Mouse (Mus musculus): ENCODE results near the gene Filip1l. TPM values are rescaled to one million over a fixed set of nuclear protein-coding genes. Genes with fewer than 3 reads are reported as not detected.

The Filip1l gene
- total RNA-seq, 2 experiments from 2014 or later, result 36.3 to 64.5 TPM

DNA sequence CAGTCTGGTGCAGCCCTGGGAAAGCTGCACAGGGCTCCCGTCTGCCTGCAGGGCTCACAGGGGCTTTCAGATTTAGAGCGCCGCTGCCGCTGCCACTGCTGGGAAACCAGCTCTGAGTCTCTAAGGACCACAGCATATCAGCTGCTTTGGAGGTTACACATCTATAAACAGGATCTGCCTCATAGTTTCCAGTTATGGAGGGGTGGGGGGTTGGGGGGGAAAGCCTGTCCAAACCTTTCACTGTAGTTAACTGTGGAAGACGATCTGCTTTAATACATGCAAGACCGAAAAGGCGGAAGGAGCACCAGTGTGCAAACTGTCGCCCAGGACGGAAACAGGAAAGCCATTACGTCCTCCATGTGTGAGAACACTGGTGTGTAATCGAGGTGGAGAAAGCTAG lies 40.3 kb downstream of the Filip1l start:
- no peak for ATAC-seq (ENCODE audit: poor library complexity, severe bottlenecking)

- ATAC-seq (ENCODE audit: poor library complexity, severe bottlenecking), result peak; percentile 69
Measured at GRCm38 (mm10) chr16:57396249-57396648, 43.4 kb downstream of the Filip1l start.

DNA sequence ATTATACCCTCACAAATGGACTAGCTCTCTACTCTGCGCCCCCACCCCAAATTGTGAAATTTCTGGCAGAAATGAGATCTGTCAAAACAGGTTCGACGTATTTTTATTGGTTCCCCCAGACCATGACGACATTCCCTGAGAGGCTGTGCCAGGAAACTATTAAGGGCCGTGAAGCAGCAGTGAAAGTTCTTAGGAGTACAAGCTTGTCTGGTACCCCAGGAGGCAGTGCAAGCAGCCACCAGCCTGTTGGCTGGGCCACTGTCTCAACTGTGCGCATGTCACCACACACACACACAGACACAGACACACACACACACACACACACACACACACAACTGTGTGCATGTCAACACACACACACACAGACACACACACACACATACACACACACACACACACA lies 45.0 kb downstream of the Filip1l start:
- no peak for ATAC-seq (ENCODE audit: poor library complexity, severe bottlenecking)

GRCm38 (mm10) chr16:57398387-57399214 lies 45.7 kb downstream of the Filip1l start:
- peak; percentile 68 for ATAC-seq (ENCODE audit: poor library complexity, severe bottlenecking)

- ATAC-seq (ENCODE audit: poor library complexity, severe bottlenecking), result no peak
Measured at GRCm38 (mm10) chr16:57399566-57399965, 46.7 kb downstream of the Filip1l start.

DNA sequence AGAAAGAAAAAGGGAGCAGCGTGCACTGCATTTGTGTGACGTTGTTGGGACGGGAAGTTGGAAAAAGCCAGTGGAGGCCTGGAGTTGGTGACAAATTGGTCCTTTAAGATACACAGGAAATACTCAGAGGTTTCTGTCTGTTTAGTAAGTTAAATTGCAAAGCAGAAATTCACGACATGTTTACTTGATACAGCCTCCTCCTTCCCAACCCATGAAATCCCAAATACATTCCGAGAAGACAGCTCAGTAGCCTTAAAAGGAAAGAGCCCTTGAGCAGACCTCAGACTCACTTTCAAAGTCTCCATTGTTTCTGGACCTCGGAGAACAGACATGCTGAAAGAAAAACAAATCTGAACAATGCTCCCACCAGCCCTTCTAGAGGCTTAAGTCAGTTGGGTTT lies 48.8 kb downstream of the Filip1l start:
- no peak for ATAC-seq (ENCODE audit: poor library complexity, severe bottlenecking)

DNA sequence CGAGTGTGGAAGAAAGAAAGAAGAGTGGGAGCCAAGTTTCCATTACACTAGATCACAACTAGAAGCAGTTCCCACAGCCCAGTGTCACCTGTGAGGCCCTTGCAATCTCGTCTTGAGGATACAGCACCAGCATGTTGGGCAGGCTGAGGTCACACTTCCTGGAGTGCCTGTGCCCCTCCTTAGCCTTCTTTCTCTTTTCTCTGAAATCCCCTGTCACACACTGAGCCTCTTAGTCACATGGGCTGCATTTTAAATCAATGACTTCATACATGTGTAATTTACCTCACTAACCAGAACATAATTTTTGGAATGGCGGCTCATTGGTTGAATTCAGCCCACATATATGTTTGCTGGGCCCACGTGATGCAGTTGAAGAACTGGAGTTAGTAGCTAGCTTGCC lies 50.0 kb downstream of the Filip1l start:
- ATAC-seq (ENCODE audit: poor library complexity, severe bottlenecking), result peak; percentile 31

GRCm38 (mm10) chr16:57403825-57404224 lies 50.9 kb downstream of the Filip1l start:
- no peak for ATAC-seq (ENCODE audit: poor library complexity, severe bottlenecking)

- ATAC-seq (ENCODE audit: poor library complexity, severe bottlenecking), result no peak
Measured at GRCm38 (mm10) chr16:57412766-57413165, 59.9 kb downstream of the Filip1l start.

DNA sequence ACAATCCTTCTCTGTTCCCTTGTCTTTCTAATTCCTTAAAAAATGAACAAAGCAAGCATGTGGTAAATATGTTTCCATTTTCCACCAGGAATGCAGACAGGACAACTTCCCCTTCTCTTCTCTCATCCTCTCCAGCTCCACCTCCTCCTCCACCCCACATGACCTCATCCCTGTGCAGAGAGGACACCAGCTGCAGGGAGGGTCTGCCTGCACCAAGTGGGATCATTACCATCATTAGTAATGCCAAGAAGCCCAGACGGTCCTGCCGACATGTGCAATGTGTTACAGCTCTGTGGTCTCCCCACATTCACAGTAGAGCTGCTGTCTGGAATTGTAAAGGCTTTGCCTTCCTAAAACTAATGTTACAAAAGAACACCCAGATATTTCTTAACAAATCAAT lies 63.2 kb downstream of the Filip1l start:
- ATAC-seq (ENCODE audit: poor library complexity, severe bottlenecking), result no peak

DNA sequence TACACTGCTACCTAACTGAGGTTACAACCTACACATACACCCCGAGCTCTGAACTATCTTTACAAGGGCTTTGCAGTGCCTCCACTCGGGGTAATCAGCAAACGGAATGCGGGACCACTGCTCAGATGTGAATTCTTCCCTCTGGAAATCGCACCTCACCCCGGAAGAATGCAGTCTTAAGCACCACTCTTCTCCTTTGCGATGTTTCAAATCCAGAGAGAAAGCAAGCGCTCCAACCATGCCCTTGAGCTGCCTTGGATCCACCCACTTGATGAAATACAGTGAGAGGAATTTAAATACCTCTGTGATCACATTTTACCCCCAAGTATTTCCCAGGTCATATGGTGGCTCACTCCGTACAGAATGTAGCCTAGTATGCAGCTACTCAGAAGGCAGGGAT lies 64.1 kb downstream of the Filip1l start:
- ATAC-seq (ENCODE audit: poor library complexity, severe bottlenecking), result no peak

DNA sequence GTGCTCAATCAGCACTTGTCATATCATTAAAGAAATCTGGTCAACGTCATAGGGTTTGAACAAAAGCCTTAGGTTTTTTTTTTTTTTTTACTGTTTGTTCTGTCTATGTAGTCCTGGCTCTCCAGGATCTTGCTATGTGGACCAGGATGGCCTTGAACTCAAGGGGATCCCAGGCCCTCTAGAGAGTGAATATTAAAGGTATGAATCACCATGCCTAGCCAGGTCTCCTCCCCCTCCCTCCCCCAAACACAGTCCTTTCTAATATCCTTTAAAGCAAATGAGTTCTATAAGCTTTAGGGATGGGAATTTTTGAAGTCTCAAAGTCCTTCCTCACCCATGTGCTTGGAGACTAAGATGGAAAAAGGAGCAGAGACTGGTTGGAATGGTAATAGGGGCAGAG lies 65.1 kb downstream of the Filip1l start:
- no peak for ATAC-seq (ENCODE audit: poor library complexity, severe bottlenecking)

- ATAC-seq (ENCODE audit: poor library complexity, severe bottlenecking), result no peak
Measured at GRCm38 (mm10) chr16:57419332-57419731, 66.4 kb downstream of the Filip1l start.

GRCm38 (mm10) chr16:57419881-57420280 lies 67.0 kb downstream of the Filip1l start:
- no peak for ATAC-seq (ENCODE audit: poor library complexity, severe bottlenecking)

GRCm38 (mm10) chr16:57420773-57421556 lies 68.1 kb downstream of the Filip1l start:
- ATAC-seq (ENCODE audit: poor library complexity, severe bottlenecking), result no peak

DNA sequence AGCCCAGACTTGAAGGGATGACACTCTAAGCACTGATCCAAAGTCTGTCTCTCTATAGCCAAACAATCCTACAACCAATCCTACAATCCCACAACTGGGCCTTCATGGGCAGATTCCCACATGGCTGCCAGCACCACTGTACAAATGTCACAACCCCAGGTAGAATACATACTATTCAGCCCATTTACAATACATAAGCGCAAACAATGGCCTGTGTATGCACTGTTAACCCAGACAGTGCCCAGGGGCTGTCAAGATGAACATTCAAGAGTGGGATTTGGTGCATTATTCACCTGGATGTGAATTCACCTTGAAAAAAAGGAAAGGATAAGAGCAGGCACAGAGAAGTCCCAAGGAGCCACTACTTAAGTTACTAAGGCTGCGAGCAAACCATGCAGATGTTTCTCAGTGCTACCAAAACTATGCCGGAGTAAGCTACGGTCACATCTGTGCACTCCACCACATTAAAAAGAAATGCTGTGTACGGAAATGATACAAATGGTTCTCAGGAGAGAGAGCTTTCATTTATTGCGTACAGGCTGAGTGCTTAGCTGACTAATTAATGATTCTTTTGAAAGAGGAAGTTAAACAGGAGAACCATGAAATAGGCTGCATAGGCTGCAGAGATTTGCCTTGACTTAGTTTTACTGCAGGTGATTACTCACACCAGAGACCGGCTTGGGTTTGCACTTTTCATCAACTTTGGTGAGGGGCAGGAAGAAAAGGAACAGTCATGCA lies 69.0 kb downstream of the Filip1l start:
- peak; percentile 65 for ATAC-seq (ENCODE audit: poor library complexity, severe bottlenecking)

DNA sequence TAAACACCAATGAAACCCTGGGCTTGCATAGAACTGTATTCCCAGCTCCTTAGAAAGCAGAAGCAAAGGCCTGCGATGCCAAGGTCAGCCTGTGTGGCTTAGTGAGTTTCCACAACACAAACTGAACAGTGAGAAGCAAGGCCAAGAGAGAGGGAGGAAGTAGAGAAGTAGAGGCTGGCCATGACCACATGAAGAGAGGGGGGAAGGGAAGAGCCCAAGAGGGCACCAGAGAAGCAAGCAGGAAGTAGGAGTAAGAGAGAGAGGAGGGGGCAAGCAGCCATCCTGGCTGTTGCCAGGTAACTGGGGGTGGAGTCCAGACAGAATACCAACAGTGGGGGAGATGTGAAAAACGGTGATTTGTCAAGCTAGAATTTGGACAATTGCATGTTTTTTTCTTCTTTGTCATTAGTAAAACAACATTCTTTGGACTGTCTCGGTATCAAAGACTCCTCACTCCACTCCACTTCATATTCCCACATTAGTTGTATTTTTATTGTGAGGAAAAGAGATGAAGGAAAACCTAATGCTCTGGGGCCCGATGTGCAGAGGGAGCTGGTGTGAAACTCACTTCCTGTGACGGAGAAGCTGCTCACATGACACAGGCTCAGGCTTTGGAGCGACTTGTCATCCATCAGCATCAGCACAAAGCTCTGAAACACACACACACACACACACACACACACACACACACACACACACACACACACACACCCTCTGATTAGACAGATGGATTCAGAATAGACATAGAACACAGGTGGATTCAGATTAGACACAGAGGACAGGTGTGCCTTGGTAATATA lies 70.3 kb downstream of the Filip1l start:
- ATAC-seq (ENCODE audit: poor library complexity, severe bottlenecking), result peak; percentile 63

- no peak for ATAC-seq (ENCODE audit: poor library complexity, severe bottlenecking)
Measured at GRCm38 (mm10) chr16:57426680-57427079, 73.8 kb downstream of the Filip1l start.

DNA sequence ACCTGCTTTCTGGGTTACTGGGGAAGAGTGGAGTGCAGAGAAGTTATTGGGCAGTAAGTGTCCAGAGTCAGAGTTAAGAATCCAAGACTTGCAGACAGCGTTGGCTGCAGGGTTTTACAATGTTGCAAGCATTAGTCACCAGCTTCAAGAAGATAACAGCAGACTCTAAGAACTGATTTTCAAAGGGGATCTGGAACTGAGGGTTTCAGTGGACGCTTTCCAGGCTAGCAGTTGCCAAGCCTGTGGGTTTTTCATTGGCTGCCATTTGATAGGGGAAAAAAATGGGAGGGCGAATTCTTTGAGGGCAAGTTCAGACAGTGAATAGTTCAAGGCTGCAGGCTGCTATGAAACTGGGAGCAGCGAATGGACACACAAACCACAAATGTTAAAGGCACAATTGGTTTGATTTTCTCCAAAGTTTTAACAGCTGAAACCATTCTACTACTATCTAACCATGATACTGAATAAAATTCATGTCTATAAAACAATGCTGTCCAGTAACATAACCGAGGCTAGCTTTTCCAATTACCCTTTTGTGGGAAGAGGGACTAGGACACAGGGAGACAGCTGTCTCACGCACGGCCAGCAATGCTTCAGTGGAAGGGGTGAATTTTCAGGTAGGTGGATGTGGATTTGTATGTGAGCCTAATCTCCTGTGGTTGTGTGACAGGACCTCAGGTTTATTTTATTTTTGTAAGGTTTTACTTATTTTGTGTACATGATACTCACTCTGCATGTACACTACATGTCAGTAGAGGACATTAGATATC lies 74.8 kb downstream of the Filip1l start:
- ATAC-seq (ENCODE audit: poor library complexity, severe bottlenecking), result no peak

- ATAC-seq (ENCODE audit: poor library complexity, severe bottlenecking), result no peak
Measured at GRCm38 (mm10) chr16:57428977-57429376, 76.1 kb downstream of the Filip1l start.
